Mouse (Mus musculus) hindlimb bud, embryonic 11.5 days (tissue): ENCODE data around the gene Tmem220.

Experiments
- DNase-seq: peaks from one replicate; pipeline ENCODE4 v3.0.0-alpha.2; 2012; ENCODE audit warnings: low read depth, low spot score; ENCODE audit errors: extremely low spot score

The Tmem220 gene

GRCm38 (mm10) chr11:67024867-67025477, at the start of gene Tmem220:
Tmem220 (plus strand) TSS chr11:67025154.
- DNase-seq, result peak; percentile 72

DNA sequence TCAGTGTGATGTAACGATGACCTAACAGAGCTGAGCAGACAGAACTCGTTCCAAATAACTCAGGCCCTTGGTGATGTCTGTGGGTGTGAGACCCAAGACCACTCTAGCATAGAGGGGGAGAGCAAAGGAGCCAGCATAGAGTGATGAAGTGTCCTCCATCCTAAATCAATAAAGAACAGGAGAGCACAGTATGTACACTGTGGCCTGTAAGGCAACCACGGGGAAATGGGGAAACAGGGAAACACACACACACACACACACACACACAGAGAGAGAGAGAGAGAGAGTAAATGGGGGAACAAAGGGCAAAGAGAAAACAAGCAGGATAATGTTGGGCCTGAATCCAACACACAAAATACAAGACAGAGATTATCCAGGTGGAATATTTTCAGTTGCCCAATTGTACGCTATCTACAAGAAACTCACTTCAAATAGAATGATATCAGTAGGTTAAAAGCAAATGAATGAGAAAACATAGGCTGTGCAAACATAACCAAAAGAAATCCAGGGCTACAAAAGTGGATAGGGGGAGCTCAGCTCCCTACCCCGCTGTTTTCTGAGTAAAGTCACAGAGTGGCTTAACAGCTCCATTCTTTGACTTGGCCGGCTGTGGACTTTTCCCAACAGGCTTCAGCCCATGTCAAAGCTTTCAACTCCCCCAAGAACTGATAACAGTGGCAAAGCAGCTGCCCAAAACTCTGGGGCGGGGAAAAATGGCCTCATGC, 49.2 kb upstream of the Tmem220 start:
- no peak for DNase-seq

GRCm38 (mm10) chr11:66981336-66982115, 43.4 kb upstream of the Tmem220 start:
- no peak for DNase-seq

DNA sequence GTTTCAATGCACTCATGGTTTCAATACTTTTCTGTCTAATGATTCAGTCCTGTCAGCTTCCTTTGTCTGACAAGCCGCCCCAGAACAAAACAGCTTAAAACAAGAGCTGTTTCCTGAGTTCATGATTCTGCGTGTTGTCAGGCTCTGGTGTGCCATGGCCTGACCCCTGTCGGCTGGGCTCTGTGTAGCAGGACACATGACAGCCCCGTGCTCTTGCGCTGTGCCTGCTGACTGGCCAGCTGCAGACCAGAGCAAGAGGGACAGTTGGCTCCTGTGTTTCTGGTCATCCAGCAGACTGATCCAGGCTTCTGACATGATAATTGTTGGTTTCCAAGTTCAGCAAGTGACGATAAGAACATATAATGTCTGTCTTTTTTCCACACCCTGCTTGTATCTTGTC, 42.2 kb upstream of the Tmem220 start:
- no peak for DNase-seq

DNA sequence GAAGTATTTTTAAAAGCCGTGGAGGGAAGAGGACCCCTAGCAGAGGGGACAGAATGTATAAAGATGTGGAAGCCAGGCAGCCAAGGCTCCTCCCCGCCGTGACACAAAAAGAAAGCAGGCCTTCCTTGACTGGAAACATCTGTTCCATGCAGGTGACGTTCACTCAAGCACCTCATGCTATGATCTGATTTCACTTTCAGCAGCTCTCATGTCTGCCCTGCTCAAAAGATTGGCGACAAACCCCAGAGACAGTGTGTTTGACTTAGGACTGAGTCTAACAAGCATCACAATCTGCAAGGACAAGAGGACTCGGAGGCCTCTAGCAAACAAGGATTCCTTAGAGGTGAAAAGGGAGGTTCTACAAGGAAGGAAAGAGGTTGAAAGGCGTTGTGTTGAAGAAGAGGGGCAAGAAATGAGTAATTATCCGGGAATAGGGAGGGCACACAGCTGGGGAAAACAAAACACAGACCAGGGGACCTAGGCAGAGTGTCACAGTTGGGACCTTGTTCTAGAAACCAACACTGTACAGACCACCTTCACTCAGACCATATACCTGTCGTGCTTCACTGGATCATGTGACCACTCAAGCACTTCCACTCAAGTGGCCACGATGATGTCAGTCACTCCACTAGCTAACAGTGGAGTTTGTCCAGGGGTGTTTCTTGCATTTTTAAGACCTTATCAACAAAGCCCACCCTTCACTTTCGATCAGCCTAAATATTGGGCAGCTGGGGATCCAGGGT, 41.4 kb upstream of the Tmem220 start:
- no peak for DNase-seq

- peak; percentile 64 for DNase-seq
Observed at GRCm38 (mm10) chr11:66984165-66985135, 40.5 kb upstream of the Tmem220 start.

DNA sequence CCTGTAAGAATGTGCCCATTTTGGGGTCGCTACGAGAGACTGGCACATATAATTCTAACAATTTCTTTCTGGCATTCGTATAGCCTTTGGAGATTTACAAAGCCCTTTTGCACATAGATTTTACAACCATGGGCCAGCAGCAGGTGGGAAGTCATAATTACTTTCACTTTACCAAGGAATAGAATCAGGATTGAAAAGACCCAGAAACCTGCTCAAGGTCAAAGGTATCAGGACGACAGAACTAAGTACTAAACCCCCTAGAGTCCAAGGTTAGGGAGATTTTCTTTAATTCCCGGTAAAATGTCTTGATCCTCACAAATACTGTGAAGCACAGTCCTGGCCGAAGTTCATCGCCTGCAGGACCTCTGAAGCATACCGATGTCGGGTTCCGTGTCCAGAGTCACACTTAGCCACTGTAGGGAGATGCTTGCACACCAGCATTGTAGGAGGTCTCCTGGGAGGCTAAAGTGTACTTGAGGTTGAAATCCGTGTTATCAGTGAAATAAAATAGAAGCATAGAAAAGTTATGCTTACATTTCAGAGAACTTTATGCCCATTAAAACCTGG, 39.7 kb upstream of the Tmem220 start:
- no peak for DNase-seq

DNA sequence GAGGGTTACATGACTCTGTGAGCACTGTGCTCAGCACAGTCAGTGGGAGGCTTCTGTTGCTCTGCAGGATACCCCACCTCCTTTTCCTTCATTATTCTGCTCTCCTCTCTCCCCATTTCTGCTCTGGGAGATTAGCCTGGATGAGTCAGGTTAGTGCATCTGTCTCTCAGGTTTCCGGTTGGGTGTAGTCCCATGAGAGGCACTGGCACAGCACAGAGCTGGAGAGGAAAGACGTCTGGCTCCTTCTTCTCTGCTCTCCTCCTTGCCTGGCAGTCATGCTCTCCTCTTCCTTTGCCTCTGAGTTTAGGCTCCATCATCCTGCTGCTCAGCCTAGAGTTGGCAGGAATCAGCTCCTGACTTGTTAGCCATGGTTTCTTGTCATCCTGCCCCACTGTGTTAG, 32.8 kb upstream of the Tmem220 start:
- DNase-seq, result no peak

DNA sequence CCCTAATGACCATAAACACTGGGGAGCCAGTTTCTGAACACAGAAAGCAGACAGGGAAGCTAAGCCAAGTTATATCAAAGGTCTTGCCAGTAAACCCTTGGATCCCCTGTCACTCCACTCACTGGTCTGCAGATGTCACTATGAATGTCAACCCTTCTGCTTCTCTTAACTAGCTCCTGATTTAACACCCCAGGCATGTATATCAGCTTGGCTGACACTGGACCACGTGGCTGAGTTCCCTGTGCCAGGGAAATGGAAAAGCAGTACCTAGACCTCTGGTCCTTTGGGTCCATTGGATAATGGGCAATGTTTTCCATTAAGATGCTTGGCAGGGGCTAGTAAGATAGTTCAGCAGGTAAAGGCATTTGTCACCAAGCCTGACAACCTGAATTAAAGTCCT, 31.3 kb upstream of the Tmem220 start:
- no peak for DNase-seq

DNA sequence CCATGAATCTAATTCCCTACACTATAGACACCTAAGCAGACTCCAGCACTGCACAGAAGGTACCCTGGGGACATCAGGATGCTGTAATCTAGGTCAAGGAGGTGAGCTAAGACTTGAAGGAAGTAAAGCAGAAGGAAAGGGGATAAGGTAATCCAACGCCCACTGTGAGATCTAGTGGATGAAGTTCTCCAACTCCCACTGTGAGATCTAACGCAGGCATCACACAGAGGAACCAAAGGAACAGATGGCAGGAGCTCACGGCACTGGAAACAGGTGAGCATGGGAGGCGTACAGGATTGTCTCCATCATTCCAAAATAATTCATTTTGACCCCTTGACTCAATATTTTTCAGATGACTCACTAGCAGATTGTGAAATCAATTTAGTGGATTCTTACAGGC, 28.5 kb upstream of the Tmem220 start:
- no peak for DNase-seq

GRCm38 (mm10) chr11:66998467-66999403, 26.2 kb upstream of the Tmem220 start:
- no peak for DNase-seq

- DNase-seq, result no peak
Observed at GRCm38 (mm10) chr11:67000671-67001070, 24.3 kb upstream of the Tmem220 start.

DNA sequence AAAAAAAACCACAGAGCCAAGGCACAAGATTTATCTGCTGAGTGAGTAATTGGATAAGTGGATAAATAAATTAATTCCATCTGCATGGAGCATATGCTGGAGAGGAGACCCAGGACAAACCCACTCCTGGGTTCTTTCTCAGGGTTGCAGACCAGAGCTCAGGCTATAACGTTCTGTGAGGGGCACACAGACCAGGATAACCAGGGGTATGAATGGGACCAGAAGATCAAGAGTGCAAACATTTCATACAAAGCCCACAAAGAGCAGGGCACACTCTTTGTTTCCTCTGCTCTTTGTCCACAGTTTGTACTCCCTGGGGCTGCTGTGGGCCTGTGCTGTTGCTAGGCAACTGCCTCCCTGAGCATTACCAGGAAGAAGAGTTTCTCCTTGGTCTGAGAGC, 23.2 kb upstream of the Tmem220 start:
- no peak for DNase-seq

DNA sequence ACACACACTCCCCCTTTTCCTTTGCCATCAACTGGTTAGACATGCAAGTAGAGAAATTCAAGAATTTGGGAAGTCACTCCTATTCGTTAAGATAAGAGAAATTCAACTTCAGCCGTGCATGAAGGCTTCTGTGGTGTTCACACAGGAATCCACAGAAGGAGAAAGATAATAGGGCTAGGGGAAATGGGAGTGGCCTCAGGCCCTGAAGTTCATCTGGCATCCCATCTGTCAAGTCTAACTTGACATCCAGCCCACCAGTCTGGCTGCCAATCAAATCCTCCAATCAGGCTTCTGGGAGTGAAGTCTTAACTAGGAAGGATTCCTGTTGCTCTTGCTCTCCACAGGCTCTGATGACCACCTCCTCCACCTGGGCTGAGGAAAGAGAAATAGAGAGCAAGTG, 22.0 kb upstream of the Tmem220 start:
- DNase-seq, result no peak

DNA sequence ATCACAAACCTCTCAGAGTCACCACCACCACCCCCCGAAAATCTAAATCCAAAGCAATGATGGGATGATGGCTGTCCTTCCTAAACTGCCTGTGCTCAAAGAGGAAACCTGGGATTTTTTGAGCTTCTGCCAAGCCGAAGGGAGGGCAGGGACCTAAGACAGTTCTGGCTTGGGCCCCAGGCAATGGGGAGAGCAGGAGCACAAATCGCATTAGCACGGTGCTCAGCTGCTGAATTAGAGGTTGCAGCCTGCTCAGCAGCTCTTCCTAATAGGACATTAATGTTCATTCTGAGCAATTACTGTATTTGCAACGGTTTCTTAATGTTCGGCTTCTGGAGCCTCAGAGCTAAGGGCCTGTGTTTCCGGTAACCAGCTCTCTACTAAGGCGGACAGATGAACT, 17.0 kb upstream of the Tmem220 start:
- no peak for DNase-seq

- no peak for DNase-seq
Observed at GRCm38 (mm10) chr11:67008528-67008927, 16.4 kb upstream of the Tmem220 start.

GRCm38 (mm10) chr11:67010430-67010829, 14.5 kb upstream of the Tmem220 start:
- no peak for DNase-seq

DNA sequence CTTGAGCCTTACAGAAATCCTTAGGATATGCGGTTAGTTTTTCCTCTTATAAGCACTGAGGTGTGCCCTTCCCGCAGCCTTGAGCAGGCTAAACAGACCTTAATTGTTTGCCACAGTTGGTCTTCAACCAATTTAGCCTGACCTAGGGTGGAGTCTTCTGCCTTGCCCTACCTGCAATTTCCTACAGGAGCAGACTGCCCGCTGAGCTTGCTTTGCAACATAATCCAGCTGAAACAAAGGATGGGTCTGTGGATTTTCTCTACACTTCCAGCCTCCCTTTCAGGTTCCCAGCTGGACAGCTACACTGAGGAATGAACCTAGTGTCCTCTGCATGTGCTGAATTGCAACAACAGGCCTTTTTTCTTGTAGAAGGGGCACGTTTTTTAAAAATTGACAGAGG, 13.3 kb upstream of the Tmem220 start:
- no peak for DNase-seq
